Mouse (Mus musculus): ENCODE measurements around the gene Hip1r.

DNA sequence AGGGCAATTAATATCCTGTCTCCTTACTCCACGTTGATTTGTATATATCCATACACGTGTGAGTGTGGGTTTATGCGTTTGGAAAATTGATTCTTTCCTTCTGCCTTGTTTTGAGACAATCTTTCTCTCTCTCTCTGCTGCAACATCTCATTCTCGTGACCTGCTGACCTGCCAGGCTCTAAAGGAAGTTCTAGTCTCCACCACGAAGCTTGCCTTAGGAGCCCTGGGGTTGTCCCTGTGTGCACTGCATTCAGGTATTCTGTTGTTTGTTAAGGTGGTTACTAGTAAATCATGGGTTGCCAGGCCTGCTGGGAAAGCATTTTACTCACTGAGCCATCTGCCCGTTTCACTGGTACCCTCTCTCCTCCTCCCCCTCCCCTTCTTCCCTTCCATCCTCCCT lies 62.9 kb downstream of the Hip1r start:
- TF ChIP-seq CTCF (IDR thresholded peaks at IDR 0.05; ENCODE audit: low read depth) (no peak), EP300 (IDR thresholded peaks at IDR 0.05; ENCODE audit: low read depth) (no peak)

All from liver, postnatal 0 days (tissue).